In genomic region chr6:87789791-87790190, GRCm38 (mm10) we compare ENCODE assay signal across 14 mouse cellular contexts. TPM values are rescaled to one million over a fixed set of nuclear protein-coding genes. Genes with fewer than 3 reads are reported as not detected.
DNase-seq lines count a peak whose midpoint lies in the region; ATAC-seq and TF ChIP-seq lines count a peak whose summit lies in the region.
"Had no signal": no experiment of that assay in that cellular context is flagged by ENCODE, and none has a peak within 500 bp of the region (broad histone marks: within the 10 kb centered on the region; RNA-seq: fewer than 3 reads in every experiment).

No protein-coding gene starts in this region.

- no peak for ATAC-seq in heart, embryonic 12.5 days (ENCODE audit: insufficient number of reproducible peaks, low FRiP score)
- no peak for ATAC-seq in midbrain, embryonic 16.5 days
- ATAC-seq in intestine, embryonic 15.5 days: peak; percentile 22
- ATAC-seq in monocyte, adult 5-6 weeks (replicated peaks; ENCODE audit: insufficient number of reproducible peaks, low FRiP score, low TSS enrichment, poor library complexity, severe bottlenecking): peak; percentile 11; the same call in 1 of the 2 replicates
- no peak for ATAC-seq in hindbrain, embryonic 11.5 days (ENCODE audit: low FRiP score)

- peaks cover 14% of the 10 kb centered on the region; the same call in 1 of the 2 replicates for H3K36me3 ChIP-seq in heart, embryonic 12.5 days
- H3K36me3 ChIP-seq in midbrain, embryonic 10.5 days: peaks cover 26% of the 10 kb centered on the region
- peaks cover 7% of the 10 kb centered on the region for H3K36me3 ChIP-seq in midbrain, embryonic 16.5 days (ENCODE audit: control insufficient read depth, insufficient read depth, low read length)
- H3K36me3 ChIP-seq in intestine, embryonic 15.5 days: 0 out of 2 replicates have a peak, but pooled peaks cover 7% of the 10 kb centered on the region
- H3K36me3 ChIP-seq in hindbrain, embryonic 11.5 days (ENCODE audit: control insufficient read depth, insufficient read depth, low read length): no peaks in the 10 kb centered on the region

- TF ChIP-seq POLR2A in cerebellum, adult 2 months (IDR thresholded peaks at IDR 0.05; ENCODE audit: borderline replicate concordance, insufficient read depth, low read length): no peak

- DNase-seq in heart, adult 8-10 months (ENCODE audit: low spot score): no peak
- no peak for DNase-seq in midbrain, embryonic 10.5 days (ENCODE audit: low spot score)
- DNase-seq in cerebellum, adult 2 months: no peak
- no peak for DNase-seq in hindbrain, embryonic 11.5 days (ENCODE audit: low spot score)
- DNase-seq: cerebellum, adult 8-10 months; gastrocnemius, postnatal 14 days; thymus, adult 2 months had no signal

- 0 out of 2 replicates have a peak overlapping the region, but pooled peaks have one; percentile 0 for H3K9ac ChIP-seq in heart, embryonic 12.5 days
- H3K9ac ChIP-seq in midbrain, embryonic 16.5 days (ENCODE audit: low read depth, low read length): no peak overlapping the region
- no peak overlapping the region for H3K9ac ChIP-seq in intestine, embryonic 15.5 days
- no peak overlapping the region for H3K9ac ChIP-seq in hindbrain, embryonic 11.5 days (ENCODE audit: low read depth, low read length)

- no peaks in the 10 kb centered on the region for H3K27me3 ChIP-seq in heart, embryonic 12.5 days (replicated peaks)
- H3K27me3 ChIP-seq in midbrain, embryonic 10.5 days (ENCODE audit: low read depth, poor library complexity, severe bottlenecking): no peaks in the 10 kb centered on the region
- no peaks in the 10 kb centered on the region for H3K27me3 ChIP-seq in midbrain, embryonic 16.5 days (ENCODE audit: control insufficient read depth, insufficient read depth, low read depth, low read length)
- no peaks in the 10 kb centered on the region for H3K27me3 ChIP-seq in intestine, embryonic 15.5 days (replicated peaks)
- no peaks in the 10 kb centered on the region for H3K27me3 ChIP-seq in cerebellum, adult 2 months (ENCODE audit: control insufficient read depth, insufficient read depth, low read length)
- no peaks in the 10 kb centered on the region for H3K27me3 ChIP-seq in hindbrain, embryonic 11.5 days (ENCODE audit: control insufficient read depth, insufficient read depth, low read length)

- no peak overlapping the region; the same call in 1 of the 2 replicates for H3K27ac ChIP-seq in heart, embryonic 12.5 days (ENCODE audit: poor library complexity, severe bottlenecking)
- H3K27ac ChIP-seq in midbrain, embryonic 10.5 days (replicated peaks): 0 out of 2 replicates have a peak overlapping the region, but pooled peaks have one; percentile 38
- no peak overlapping the region for H3K27ac ChIP-seq in midbrain, embryonic 16.5 days (ENCODE audit: low read length)
- H3K27ac ChIP-seq in intestine, embryonic 15.5 days: peak overlapping the region; percentile 87
- H3K27ac ChIP-seq in cerebellum, adult 2 months (ENCODE audit: insufficient read depth, low read length): no peak overlapping the region
- no peak overlapping the region for H3K27ac ChIP-seq in hindbrain, embryonic 11.5 days (ENCODE audit: low read depth, low read length)

- H3K9me3 ChIP-seq in heart, embryonic 12.5 days (replicated peaks): no peaks in the 10 kb centered on the region
- no peaks in the 10 kb centered on the region for H3K9me3 ChIP-seq in midbrain, embryonic 10.5 days (replicated peaks)
- H3K9me3 ChIP-seq in midbrain, embryonic 16.5 days (replicated peaks; ENCODE audit: control insufficient read depth, low read length, poor library complexity, severe bottlenecking): no peaks in the 10 kb centered on the region
- H3K9me3 ChIP-seq in intestine, embryonic 15.5 days: no peaks in the 10 kb centered on the region
- no peaks in the 10 kb centered on the region for H3K9me3 ChIP-seq in hindbrain, embryonic 11.5 days (ENCODE audit: control insufficient read depth, low read length)

- no peak overlapping the region for H3K4me2 ChIP-seq in heart, embryonic 12.5 days
- no peak overlapping the region for H3K4me2 ChIP-seq in midbrain, embryonic 16.5 days (ENCODE audit: low read length)
- H3K4me2 ChIP-seq in intestine, embryonic 15.5 days (replicated peaks): no peak overlapping the region; the same call in 1 of the 2 replicates
- H3K4me2 ChIP-seq in hindbrain, embryonic 11.5 days (replicated peaks; ENCODE audit: low read depth, low read length): no peak overlapping the region

- H3K4me3 ChIP-seq in heart, embryonic 12.5 days: no peak overlapping the region
- H3K4me3 ChIP-seq in midbrain, embryonic 10.5 days: no peak overlapping the region
- no peak overlapping the region for H3K4me3 ChIP-seq in midbrain, embryonic 16.5 days (ENCODE audit: low read depth, low read length)
- H3K4me3 ChIP-seq in intestine, embryonic 15.5 days (replicated peaks): no peak overlapping the region
- no peak overlapping the region for H3K4me3 ChIP-seq in cerebellum, adult 2 months (replicated peaks; ENCODE audit: insufficient read depth, low read depth, low read length)
- H3K4me3 ChIP-seq in hindbrain, embryonic 11.5 days (ENCODE audit: low read depth, low read length): no peak overlapping the region
- H3K4me3 ChIP-seq: myocyte had no signal

- no peak for TF ChIP-seq CTCF in cerebellum, adult 2 months (IDR thresholded peaks at IDR 0.05; ENCODE audit: borderline replicate concordance, insufficient read depth, low read depth, low read length)

- H3K4me1 ChIP-seq in heart, embryonic 12.5 days (replicated peaks): peaks cover 28% of the 10 kb centered on the region
- H3K4me1 ChIP-seq in midbrain, embryonic 10.5 days: peaks cover 7% of the 10 kb centered on the region; the same call in 1 of the 2 replicates
- H3K4me1 ChIP-seq in midbrain, embryonic 16.5 days (ENCODE audit: control insufficient read depth, insufficient read depth, low read length): peaks cover 2% of the 10 kb centered on the region; the same call in 1 of the 2 replicates
- peaks cover 27% of the 10 kb centered on the region for H3K4me1 ChIP-seq in intestine, embryonic 15.5 days (replicated peaks)
- peaks cover 51% of the 10 kb centered on the region for H3K4me1 ChIP-seq in cerebellum, adult 2 months (ENCODE audit: control insufficient read depth, insufficient read depth, low read length)
- H3K4me1 ChIP-seq in hindbrain, embryonic 11.5 days (replicated peaks; ENCODE audit: control insufficient read depth, insufficient read depth, low read length): no peaks in the 10 kb centered on the region

- 83% methylated on average over 6 of the region's 6 CpGs for WGBS in heart, embryonic 12.5 days
- WGBS in midbrain, embryonic 10.5 days: 95% methylated on average over 6 of the region's 6 CpGs
- WGBS in midbrain, embryonic 16.5 days: 91% methylated on average over 6 of the region's 6 CpGs
- WGBS in intestine, embryonic 15.5 days: 75% methylated on average over 6 of the region's 6 CpGs
- 96% methylated on average over 6 of the region's 6 CpGs for WGBS in cerebellum, adult 2 months
- 96% methylated on average over 6 of the region's 6 CpGs for WGBS in hindbrain, embryonic 11.5 days

RNA-seq across cellular contexts. Expression of gene Gp9, which starts 11.9 kb away (rescaled TPM):
- polyA plus RNA-seq in heart, embryonic 12.5 days (2016; fragmentation: Nextera tagmentation; extraction: Ambion mirVana): 6.2 and 8.2 TPM in 2 replicates
- total RNA-seq in heart, adult 8-10 months (2022): 1 to 10 TPM in 3 of 4 experiments, under 1 TPM in 1; 0.81 to 3.6 (median 1.6) TPM
- polyA plus RNA-seq in midbrain, embryonic 10.5 days (2016; fragmentation: Nextera tagmentation; extraction: Ambion mirVana): 2.8 and 3.4 TPM in 2 replicates
- 0.50 and 0.66 TPM in 2 replicates for polyA plus RNA-seq in midbrain, embryonic 16.5 days (2015; fragmentation: Nextera tagmentation; extraction: Ambion mirVana)
- polyA plus RNA-seq in intestine, embryonic 15.5 days (2015; fragmentation: Nextera tagmentation; extraction: Ambion mirVana): 1.4 and 2.2 TPM in 2 replicates
- 1.9 to 42.8 TPM (median 3.1 TPM) in 3 replicates for total RNA-seq in monocyte, adult 5-6 weeks (2017)
- polyA plus RNA-seq in cerebellum, adult 2 months (2012; rRNA removed): 0.49 and 0.68 TPM in 2 replicates
- polyA plus RNA-seq in hindbrain, embryonic 11.5 days (2014; fragmentation: Nextera tagmentation; extraction: Ambion mirVana): 1.4 and 2.2 TPM in 2 replicates
- total RNA-seq: adrenal gland, postnatal 25 days; gastrocnemius, postnatal 14 days had no signal
- polyA plus RNA-seq: myocyte had no signal

RNA-seq across cellular contexts. Expression of gene Rab43, which starts 22.2 kb away (rescaled TPM):
- polyA plus RNA-seq in heart, embryonic 12.5 days (2016; fragmentation: Nextera tagmentation; extraction: Ambion mirVana): 8.1 and 8.5 TPM in 2 replicates
- 10 to 100 TPM in 1 of 4 experiments, 1 to 10 TPM in 3; 7.9 to 13.3 (median 9.0) TPM for total RNA-seq in heart, adult 8-10 months (2022)
- polyA plus RNA-seq in midbrain, embryonic 10.5 days (2016; fragmentation: Nextera tagmentation; extraction: Ambion mirVana): 5.8 and 8.4 TPM in 2 replicates
- polyA plus RNA-seq in midbrain, embryonic 16.5 days (2015; fragmentation: Nextera tagmentation; extraction: Ambion mirVana): 9.7 and 11.0 TPM in 2 replicates
- 11.0 and 12.2 TPM in 2 replicates for polyA plus RNA-seq in intestine, embryonic 15.5 days (2015; fragmentation: Nextera tagmentation; extraction: Ambion mirVana)
- 33.6 to 48.6 TPM (median 34.7 TPM) in 3 replicates for total RNA-seq in monocyte, adult 5-6 weeks (2017)
- polyA plus RNA-seq in cerebellum, adult 2 months (2012; rRNA removed): 18.9 and 19.4 TPM in 2 replicates
- polyA plus RNA-seq in hindbrain, embryonic 11.5 days (2014; fragmentation: Nextera tagmentation; extraction: Ambion mirVana): 5.0 and 6.8 TPM in 2 replicates

RNA-seq across cellular contexts. Expression of gene Gm45140, which starts 45.8 kb away (rescaled TPM):
- polyA plus RNA-seq in heart, embryonic 12.5 days (2016; fragmentation: Nextera tagmentation; extraction: Ambion mirVana): 1.9 and 4.8 TPM in 2 replicates
- 1 to 10 TPM in 1 of 4 experiments, under 1 TPM in 1, not detected in 2; 0.24 to 1.9 TPM for total RNA-seq in heart, adult 8-10 months (2022)
- polyA plus RNA-seq in midbrain, embryonic 10.5 days (2016; fragmentation: Nextera tagmentation; extraction: Ambion mirVana): 2.7 and 4.4 TPM in 2 replicates
- 2.5 and 4.0 TPM in 2 replicates for polyA plus RNA-seq in midbrain, embryonic 16.5 days (2015; fragmentation: Nextera tagmentation; extraction: Ambion mirVana)
- 3.3 and 4.1 TPM in 2 replicates for polyA plus RNA-seq in intestine, embryonic 15.5 days (2015; fragmentation: Nextera tagmentation; extraction: Ambion mirVana)
- 27.5 to 45.6 TPM (median 37.9 TPM) in 3 replicates for total RNA-seq in monocyte, adult 5-6 weeks (2017)
- polyA plus RNA-seq in cerebellum, adult 2 months (2012; rRNA removed): 4.9 and 5.7 TPM in 2 replicates
- polyA plus RNA-seq in hindbrain, embryonic 11.5 days (2014; fragmentation: Nextera tagmentation; extraction: Ambion mirVana): 3.2 and 3.8 TPM in 2 replicates

RNA-seq across cellular contexts. Expression of gene Isy1, which starts 48.8 kb away (rescaled TPM):
- 29.1 and 32.7 TPM in 2 replicates for polyA plus RNA-seq in heart, embryonic 12.5 days (2016; fragmentation: Nextera tagmentation; extraction: Ambion mirVana)
- total RNA-seq in heart, adult 8-10 months (2022): 10 to 100 TPM; 18.4 to 28.1 (median 20.6) TPM
- polyA plus RNA-seq in midbrain, embryonic 10.5 days (2016; fragmentation: Nextera tagmentation; extraction: Ambion mirVana): 62.4 and 69.1 TPM in 2 replicates
- polyA plus RNA-seq in midbrain, embryonic 16.5 days (2015; fragmentation: Nextera tagmentation; extraction: Ambion mirVana): 26.2 and 27.5 TPM in 2 replicates
- 50.7 and 58.1 TPM in 2 replicates for polyA plus RNA-seq in intestine, embryonic 15.5 days (2015; fragmentation: Nextera tagmentation; extraction: Ambion mirVana)
- 60.7 to 130 TPM (median 83.6 TPM) in 3 replicates for total RNA-seq in monocyte, adult 5-6 weeks (2017)
- 36.2 and 36.4 TPM in 2 replicates for polyA plus RNA-seq in cerebellum, adult 2 months (2012; rRNA removed)
- polyA plus RNA-seq in hindbrain, embryonic 11.5 days (2014; fragmentation: Nextera tagmentation; extraction: Ambion mirVana): 57.7 and 61.7 TPM in 2 replicates

RNA-seq across cellular contexts. Expression of gene Efcc1, which starts 59.1 kb away (rescaled TPM):
- polyA plus RNA-seq in heart, embryonic 12.5 days (2016; fragmentation: Nextera tagmentation; extraction: Ambion mirVana): 0.46 and 0.73 TPM in 2 replicates
- 1 to 10 TPM in 3 of 4 experiments, under 1 TPM in 1; 0.53 to 1.2 (median 1.1) TPM for total RNA-seq in heart, adult 8-10 months (2022)
- 5.4 and 7.2 TPM in 2 replicates for polyA plus RNA-seq in midbrain, embryonic 10.5 days (2016; fragmentation: Nextera tagmentation; extraction: Ambion mirVana)
- 4.6 and 5.5 TPM in 2 replicates for polyA plus RNA-seq in midbrain, embryonic 16.5 days (2015; fragmentation: Nextera tagmentation; extraction: Ambion mirVana)
- 0.90 and 1.0 TPM in 2 replicates for polyA plus RNA-seq in intestine, embryonic 15.5 days (2015; fragmentation: Nextera tagmentation; extraction: Ambion mirVana)
- total RNA-seq in monocyte, adult 5-6 weeks (2017): not detected in 3 replicates
- 4.0 and 4.5 TPM in 2 replicates for polyA plus RNA-seq in cerebellum, adult 2 months (2012; rRNA removed)
- polyA plus RNA-seq in hindbrain, embryonic 11.5 days (2014; fragmentation: Nextera tagmentation; extraction: Ambion mirVana): 5.6 and 7.7 TPM in 2 replicates
- polyA plus RNA-seq: erythroblast, embryonic 14.5 days had no signal

Comparison
In these comparisons a context has a peak if more than half of its experiments do, and no peak if none do; other contexts are left out.
1. H3K27ac ChIP-seq: peak in midbrain, embryonic 10.5 days (single experiment) and intestine, embryonic 15.5 days (single experiment); none in heart, embryonic 12.5 days (single experiment), midbrain, embryonic 16.5 days (single experiment), cerebellum, adult 2 months (single experiment) and hindbrain, embryonic 11.5 days (single experiment).
2. ATAC-seq: peak in intestine, embryonic 15.5 days (single experiment) and monocyte, adult 5-6 weeks (single experiment); none in heart, embryonic 12.5 days (single experiment), midbrain, embryonic 16.5 days (single experiment) and hindbrain, embryonic 11.5 days (single experiment).